Mouse (Mus musculus): ENCODE results near the gene Rcsd1.

Rcsd1 gene

DNA sequence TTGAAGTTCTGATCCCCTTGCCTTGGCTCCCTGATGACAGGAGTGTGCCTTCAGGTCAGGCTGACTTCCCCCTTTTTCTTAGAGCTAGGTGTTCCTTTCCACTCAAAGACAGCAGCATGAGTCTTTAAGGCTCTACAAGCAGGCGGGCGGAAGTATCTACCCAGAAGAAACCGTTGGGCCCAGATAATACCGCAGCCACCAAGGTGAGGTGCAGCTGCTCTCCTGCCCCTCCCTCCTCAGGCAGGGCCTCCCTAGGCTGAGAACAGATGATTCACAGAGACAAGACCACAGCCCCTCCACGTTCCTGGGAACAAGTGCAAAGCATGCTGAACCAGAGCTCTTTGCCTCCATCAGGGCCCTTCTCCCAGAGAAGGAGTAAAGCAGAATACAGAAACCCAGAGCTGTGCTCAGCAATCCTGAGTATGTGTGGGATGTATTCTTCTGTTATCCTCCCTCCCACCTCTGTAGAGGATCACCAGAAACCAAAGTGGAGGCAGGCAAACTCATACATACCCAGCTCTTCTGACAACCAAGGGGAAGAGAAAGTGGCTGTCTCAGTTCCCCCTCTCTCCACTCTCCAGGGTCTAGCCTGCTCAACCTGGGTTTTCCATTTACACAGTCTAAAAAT, at the start of gene Rcsd1:
Gene Rcsd1 (minus strand): TSS at position 129 of the 628 bp plus-strand sequence.
- no peak for DNase-seq

DNA sequence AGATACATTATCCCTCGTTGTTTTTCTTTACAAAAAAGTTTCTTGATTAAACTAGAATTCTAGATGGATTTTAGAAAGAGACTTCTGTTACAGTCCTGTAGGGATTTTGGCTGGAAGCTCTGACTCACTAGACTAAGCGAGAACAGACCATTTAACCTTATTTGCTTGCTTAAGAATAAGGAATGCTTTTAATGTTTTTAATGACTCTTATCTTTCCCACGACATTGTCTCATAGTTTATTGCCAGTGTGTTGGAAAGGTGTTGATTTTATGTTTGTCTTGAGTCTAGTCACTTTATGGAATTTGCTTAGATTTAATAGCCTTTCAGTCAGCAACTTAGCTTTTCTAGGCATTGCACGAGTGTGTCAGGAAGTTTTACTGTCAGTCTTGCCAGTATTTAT, 45.6 kb upstream of the Rcsd1 start:
- DNase-seq, result no peak

DNA sequence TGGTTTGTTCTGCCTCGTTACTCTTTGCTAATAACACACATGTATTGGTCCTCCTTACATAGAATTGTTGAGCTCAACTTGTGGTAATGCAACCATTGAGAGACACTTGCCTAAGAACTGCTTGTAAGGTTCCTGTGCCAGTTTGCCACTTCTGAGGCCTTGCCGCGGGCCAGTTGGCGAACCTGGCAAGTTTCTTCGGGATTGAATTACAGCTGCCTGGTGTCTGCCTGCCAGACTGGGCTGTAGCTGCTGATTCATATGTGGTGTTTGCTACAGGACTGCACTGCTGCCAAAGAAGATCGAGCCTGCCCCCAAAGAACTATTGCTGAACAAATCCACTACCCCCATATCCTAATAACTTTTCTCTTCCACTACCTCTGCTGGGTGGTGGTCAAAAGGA, 44.6 kb upstream of the Rcsd1 start:
- no peak for DNase-seq

DNA sequence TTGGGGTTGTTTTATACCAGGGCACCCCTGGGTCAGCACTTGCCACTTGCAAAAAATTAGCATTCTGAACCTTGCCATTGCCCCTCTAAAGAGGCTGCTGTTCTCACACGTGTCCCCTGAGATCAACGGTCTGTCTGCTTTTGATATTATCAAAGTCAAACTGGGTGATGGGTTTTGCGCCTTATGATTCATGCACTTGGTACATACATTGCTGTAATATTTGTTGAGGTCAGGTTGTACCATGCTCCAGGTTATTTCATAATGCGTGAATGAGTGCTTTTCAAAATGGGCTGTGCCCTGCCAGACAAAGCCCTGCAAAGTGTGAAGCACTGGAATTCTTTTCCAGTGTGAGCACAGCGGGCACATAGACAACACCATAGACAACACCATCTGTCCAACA, 42.3 kb upstream of the Rcsd1 start:
- DNase-seq, result no peak

DNA sequence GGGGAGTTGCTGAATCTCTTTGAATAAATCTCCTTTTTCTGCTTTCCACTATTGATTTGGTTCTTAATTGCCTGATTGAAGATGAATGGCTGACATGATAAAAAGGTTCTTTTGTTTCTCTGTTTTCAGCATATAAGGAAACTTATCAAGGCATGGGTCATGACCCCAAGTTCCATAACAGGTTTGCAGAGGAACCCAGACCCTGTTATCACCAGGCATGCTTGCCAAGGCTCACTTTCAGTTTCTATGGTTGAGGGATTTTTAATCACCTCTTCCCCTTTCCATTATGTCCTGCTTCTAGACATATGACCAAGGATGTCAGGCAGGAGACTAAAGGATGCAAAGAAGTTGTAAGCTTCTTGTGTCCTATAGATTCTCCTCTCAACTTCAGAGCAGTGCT, 41.6 kb upstream of the Rcsd1 start:
- no peak for DNase-seq

DNA sequence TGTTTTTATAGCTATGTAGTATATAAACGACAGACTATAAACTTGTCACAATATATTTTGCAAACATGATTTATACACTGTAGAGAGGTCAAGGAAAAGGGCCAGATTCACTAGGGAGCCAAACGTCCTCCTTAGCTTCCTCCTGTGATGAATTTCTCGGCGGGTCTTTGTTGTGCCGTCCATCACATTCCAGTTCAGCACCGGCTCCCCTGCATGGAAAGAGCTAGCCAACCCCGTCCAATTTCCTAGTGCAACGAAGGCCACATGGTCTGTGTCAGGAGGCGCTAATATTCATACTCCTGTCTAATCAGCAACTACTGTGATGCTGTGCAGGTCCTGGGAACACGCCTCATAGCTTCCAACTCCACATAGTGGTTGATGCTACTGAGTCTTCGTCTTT, 38.5 kb upstream of the Rcsd1 start:
- no peak for DNase-seq

DNA sequence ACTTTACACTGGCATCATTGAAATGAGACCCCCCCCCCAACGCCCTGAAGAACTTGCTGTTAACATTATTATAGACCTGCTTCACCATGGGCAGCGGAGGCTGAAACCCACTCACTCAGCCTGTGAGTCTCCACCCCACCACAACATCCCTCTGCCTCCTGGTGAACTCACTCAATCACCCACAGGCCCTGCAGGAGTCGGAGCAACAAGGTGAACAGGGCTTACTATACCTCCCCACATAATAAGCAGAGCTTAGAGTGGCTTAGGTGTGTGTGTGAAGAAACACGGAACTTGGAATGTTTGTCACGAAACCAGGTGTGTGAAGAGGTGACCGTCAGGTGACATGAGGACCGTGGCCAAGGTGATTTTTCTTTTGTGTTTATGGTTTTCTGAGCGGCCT, 32.4 kb upstream of the Rcsd1 start:
- no peak for DNase-seq

DNA sequence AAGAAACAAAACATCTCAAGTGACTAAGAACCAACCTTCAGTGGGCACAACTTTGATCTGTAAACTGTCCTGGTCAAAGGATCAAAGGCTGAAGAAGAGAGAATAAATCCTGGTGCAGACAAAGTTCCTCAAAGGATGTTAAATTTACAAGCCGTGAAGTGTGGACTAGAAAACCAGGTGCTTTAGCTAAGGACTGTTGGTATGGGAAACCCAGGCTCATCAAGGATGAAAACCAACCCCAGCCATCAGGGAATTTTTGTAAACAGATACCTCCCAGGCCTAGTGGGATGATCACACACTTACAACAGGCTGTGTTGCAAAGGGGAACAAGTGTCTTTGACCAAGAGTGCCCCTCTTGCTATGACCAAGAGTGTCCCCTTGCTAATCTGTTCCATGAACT, 29.4 kb upstream of the Rcsd1 start:
- no peak for DNase-seq

DNA sequence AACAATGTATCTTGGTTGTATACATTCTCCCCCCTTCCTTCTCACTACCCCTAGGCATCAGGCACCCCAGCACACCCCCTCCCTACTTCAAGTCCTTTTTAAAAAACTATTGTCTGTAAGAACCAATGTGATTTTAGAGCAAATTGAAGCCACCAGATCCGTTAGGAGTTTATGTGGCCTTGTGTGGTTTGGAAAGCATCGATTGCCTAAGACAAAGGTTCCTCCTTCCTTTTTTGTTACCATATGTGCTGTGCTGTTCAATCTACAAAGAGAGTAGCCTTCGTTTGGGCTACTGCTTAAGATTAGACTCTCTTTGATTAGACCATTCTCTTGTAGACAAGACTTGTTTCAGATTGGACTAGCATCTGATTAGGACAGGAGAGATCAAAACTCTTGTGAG, 28.3 kb upstream of the Rcsd1 start:
- DNase-seq, result no peak

DNA sequence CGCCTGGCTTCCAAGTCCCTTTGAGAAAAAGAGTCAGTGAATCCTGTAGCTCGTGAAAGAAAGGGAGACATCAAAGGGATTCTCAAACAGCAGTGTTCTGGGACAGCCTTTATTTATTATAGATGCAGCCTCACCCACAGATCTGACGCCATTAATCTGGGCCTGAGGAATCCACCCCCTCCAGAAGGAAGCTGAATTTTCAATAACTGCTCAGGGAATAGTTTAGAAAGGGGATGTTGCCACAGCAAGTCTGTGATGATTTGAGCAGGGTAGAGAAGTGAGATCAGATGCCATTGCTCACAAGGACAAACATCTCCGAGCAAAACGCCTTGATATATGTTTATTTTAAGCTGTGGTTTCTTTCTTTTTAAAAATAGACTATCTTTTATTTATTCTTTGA, 27.9 kb upstream of the Rcsd1 start:
- no peak for DNase-seq

DNA sequence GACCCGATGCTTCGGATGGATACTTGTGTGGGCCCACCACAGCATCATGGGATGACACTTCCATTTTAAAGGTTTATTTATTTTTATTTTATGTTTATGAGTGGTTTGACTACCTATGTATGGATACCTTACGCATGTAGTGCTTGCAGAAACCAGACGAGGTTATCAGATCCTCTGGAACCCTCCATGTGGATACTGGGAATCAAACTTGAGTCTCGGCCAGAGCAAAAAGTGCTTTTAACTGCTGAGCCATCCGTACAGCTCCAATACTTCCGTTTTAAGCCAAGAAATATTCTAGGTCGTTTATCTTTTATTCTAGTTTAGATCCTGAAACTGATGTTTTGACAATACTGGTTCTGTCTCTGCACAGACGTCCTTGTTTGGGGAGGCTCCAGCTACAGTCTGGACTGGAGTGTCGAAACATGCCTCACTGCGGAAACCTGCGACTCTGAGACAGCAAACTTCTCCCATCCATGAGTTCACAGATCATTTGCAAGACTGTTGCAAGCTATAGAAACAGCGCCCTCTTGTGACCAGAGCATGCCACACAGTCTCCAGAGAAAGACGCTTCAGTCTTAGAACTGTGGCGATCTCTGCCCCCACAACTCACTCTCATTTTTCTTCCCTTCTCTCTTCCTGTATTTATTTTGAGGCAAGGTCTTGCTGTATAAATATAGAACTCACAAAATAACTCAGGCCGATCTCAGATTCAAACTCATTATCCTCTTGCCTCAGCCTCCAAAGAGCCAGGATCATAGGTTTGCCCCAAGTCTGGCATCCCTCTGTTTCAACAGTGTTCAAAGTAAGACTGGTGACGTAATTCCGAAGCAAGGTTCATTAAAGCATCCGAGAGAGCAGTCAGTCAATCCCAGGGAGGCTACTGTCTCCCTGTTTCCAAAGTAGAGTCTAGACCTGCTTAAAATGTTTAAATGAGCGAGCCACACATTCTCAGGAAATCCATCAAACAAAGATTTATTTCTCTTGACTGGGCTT, 26.6 kb upstream of the Rcsd1 start:
- peak; percentile 92 to 95 for DNase-seq

DNA sequence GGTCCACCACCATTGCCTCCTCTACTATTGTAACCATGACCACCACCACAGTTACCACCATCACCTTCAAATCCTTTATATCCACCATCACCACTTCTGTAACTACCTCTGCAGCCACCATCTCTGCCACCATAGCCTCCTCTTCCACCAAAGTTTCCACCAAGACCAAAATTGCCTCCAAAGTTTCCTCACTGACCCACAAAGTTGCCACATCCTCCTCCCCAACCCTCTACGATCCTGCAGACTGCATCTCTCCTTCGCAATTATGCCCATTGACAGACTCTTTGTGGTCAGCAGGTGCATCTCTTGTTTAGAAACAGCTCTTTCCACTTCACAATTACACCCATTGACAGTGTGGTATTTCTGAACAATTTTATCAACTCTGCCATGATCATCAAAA, 25.3 kb upstream of the Rcsd1 start:
- DNase-seq, result no peak

DNA sequence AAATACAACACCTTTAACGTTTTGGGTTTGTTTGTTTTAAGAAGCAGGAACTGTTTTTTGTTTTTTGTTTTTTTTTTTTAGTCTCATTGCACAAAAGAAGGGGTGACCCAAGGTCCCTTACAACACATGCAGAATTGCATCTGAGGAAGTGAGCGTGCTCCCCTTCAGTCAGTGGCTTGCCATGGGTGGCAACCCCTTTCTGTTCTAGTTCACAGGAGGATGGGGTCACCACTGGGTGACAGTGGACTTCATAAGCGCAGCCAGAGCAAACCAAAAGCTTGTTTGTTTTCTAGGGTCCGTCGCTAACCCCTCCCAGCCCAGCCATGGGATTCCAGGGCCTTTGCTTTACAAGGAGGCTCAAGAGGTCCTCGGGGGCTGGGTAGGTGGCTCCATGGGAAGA, 22.0 kb upstream of the Rcsd1 start:
- no peak for DNase-seq

DNA sequence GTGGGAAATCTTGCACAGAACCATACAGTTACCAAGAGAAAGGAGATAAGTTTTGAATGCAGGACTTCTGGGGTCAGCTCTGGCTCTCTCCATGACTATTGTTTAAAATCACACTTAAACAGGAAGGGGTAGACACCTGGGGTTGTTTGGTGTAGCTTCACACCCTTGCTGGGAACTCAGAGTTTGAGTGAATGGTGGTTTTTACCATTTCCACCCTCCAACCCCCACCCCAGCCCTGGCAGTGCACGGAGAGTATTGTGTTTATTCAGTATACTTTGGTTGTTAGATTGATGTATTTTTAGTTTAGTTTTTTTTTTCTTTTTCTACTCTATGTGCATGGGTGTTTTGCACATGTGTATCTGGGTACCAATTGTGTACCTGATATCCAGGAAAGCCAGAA, 20.6 kb upstream of the Rcsd1 start:
- DNase-seq, result no peak

DNA sequence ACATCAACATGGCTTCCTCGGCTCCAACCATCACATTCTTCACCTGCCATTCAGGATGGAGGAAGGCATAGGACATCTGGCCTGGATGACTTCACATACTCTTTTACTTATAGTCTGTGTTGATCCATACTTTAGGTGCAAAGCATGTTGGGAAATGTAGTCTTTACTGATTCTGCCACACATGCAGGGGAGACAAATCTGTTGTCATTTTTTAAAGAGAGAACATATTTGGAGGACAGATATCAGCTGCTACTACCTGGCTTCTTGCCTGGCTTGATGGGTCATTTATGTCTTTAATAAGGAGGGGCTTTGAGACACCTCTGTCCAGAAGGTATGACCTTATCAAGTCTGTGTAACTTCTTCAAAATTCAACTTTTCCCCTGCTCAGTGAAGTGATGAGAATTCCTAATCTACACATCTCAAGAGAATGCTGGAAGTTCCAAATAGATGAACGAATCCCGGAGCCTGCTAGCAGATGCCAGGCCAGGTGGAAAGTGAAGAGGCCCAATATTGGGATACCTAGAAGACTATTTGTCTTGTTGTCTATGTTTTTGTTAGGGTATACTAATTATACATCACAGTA, 18.6 kb upstream of the Rcsd1 start:
- no peak for DNase-seq

DNA sequence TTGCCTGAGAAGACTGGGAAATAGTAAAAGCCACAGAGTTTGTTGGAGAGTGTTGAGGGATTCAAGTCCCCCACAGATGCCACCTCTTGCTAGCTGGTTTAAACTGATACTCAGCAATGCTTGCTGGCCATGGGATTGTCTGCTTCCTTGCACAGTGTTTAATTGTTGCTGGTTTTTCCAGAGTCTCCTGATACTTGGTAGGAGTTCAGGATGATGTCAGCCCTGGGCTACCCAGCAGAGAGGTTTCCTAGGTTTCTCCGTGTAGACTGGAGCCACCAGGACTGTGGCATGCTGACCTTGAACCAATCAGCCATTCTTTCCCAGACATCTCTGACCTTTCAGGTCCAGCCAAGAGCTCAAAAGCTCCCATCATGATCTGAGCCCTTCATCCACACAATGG, 17.4 kb upstream of the Rcsd1 start:
- DNase-seq, result no peak

DNA sequence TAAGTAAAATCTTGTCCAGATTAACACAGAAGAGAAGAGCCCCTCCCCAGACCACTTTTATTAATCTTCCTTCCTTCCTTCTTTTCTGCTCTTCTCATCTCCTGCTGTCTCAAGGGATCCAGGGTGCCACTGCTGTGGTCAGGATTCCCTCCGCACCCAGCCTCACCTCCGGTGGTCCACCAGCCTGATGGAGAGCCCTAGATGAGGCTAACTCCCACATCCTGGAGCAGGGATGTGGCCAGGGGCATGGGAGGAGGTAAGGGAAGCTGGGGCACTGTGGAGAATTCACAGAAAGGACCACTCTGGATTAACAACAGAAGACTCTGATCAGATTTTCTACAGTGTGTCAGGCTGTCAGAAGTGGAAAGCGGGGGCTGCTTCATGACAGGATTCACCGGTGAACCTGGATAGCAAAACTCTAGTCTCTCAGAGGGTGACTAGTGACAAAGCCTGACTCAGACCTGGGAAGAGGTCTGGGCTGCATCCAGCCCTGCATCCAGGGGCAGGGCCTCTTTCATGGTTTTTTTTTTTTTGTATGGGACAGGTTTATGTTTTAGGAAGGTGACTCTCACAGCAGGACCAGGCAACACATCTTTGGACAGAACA, 15.6 kb upstream of the Rcsd1 start:
- DNase-seq, result no peak

DNA sequence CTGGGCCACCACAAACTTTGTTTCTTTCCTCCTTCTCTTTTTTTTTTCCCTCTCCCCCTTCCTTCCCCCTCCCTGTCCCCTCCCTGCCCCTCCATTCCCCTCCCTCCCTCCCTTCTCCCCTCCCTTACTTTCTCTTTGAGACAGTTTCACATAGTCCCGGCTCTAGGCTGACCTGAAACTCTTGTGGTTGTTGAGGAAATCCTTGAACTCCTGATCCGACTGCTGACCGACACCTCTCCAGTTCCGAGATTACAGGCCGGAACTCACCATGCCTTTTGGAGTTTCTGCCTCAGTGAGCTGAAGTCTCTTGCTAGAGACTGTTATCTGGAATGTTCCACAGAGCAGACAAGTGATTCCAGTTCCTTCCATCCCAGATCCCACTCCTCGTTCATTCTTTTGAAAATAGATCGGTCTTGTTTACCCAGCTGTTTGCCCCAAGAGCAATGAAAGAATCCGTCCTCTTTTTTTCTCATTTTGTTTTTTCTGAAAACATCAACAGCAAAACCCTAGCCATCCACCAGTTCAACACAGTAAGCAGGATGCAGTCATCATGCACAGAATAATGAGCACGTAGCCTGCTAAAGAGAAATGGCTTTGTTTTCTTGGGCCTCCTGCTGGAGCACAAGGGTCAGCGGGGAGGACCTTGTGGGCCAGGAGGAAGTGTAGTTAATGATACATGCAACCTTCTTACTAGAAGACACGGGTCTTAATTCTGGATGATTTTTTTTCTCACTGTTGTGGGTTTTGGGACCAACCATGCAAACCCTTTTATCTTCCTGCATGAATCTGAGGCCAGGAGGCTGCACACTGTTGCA, 14.9 kb upstream of the Rcsd1 start:
- DNase-seq, result peak; percentile 45 to 52

DNA sequence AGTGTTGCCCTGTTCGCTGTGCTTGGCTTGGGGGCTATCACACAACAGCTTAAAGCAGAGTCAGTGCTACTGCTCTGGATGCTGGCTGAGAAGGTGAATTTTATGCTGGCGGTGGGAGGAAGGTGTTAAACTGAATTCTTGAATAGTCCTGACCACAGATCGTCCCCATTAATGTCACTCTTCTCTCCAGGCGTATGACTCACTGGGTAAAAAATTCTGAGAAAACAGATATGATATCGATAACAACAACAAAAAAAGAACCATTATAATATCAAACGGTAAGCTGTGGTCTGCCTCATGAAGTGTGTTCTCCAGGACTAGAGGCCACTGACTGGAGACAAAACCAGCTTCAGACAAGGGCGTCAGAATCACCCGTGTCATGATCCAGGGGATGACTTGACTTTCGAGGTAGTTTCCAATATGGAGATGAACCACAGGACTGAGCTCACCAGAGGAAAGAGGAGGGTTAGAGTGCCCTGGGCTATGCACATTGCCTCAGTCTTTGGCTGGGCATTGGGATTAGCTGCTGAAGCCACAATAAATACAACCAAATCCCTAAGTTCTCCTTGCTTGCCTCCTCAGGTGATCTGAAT, 13.1 kb upstream of the Rcsd1 start:
- DNase-seq, result no peak

DNA sequence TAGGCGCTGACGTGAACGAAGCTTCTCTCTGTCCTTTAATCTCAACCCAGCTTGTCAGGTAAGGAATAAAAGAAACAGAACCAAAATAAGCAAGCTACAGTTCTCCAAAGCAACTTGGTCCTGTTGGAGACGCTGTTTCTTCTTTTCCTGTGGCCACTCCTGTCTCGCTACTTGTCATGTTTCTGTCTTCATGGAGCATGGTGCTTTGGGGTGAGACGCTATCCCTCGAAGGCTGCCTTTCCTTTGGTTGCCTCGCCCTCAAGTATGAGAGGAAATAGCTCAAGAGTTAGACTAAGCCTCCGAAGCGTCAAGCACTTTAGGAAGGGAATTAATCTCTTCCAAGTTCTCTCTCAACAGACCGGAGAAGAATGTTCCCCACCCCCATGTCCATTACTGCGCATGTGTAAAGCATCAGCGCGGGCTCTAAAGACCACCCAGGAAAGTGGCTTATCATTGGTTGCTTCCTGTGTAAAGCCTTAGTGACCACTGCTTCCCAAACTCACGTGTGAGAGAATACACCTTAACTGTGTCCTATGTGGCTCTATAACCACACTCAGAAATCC, 9.1 kb upstream of the Rcsd1 start:
- DNase-seq, result peak in 1 of 2 experiments; percentile 40

DNA sequence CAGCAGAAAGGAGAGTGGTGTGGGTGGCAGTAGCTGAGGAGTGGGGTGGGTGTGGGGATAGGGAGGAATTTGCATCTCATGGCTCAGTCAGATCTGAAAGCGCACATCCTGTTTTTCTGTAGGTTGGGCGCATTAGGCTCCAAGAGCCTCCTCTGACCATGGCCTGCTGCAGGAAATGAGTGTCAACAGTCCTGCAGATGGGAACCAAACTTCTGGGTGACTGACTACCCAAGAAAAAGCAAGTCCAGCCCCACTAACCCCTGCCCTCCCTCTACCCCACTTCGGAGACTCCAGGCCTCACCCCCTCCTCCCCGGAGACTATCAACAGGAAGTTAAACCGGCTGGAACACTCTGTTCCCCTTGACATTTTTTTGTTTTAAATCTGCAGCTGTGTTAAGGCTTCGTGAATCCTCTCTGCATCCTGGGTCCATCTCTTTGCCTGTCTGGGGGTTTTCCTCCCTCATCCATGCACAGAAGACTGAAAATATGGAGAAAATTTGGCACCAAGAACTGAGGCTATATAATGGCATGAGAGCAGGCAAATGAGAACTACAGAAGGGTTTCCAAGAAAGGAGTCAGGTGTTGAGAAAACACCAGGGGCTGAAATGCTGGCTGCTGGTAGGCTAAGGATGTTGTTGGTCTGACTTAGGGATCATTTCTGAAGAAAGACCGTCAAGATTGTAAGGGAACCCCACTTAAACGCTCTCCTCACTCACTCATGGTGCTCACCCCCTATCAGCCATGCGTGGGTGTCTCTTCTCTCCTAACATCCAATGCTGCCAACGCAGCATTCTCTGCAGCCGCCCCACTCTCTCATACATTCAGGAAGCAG, 8.4 kb upstream of the Rcsd1 start:
- peak; percentile 62 to 86 for DNase-seq

All from kidney, postnatal 36 days (tissue).